ENCODE assay signal across 26 mouse cellular contexts in genomic region chr13:107822198-107822597, GRCm38 (mm10).
"Had no signal": no experiment of that assay in that cellular context is flagged by ENCODE, and none has a peak within 500 bp of the region (broad histone marks: within the 10 kb centered on the region; RNA-seq: fewer than 3 reads in every experiment).

No protein-coding gene starts in this region.

- H3K27me3 ChIP-seq: heart, embryonic 12.5 days; hindbrain, embryonic 13.5 days; hindbrain, embryonic 15.5 days; kidney, embryonic 15.5 days; limb, embryonic 13.5 days; liver, embryonic 13.5 days; liver, embryonic 15.5 days had no signal

- H3K9me3 ChIP-seq: heart, embryonic 12.5 days; hindbrain, embryonic 13.5 days; hindbrain, embryonic 15.5 days; kidney, embryonic 15.5 days; limb, embryonic 13.5 days; liver, embryonic 13.5 days; liver, embryonic 15.5 days had no signal

- ATAC-seq: hindbrain, postnatal 0 days; intestine, embryonic 16.5 days had no signal

- H3K36me3 ChIP-seq: heart, embryonic 12.5 days; hindbrain, embryonic 13.5 days; hindbrain, embryonic 15.5 days; kidney, embryonic 15.5 days; limb, embryonic 13.5 days; liver, embryonic 13.5 days; liver, embryonic 15.5 days had no signal

- H3K9ac ChIP-seq: hindbrain, embryonic 13.5 days; hindbrain, embryonic 15.5 days; kidney, embryonic 15.5 days; limb, embryonic 13.5 days; liver, embryonic 13.5 days; liver, embryonic 15.5 days had no signal

- H3K27ac ChIP-seq: gastrocnemius, adult 2 months; hindbrain, embryonic 13.5 days; hindbrain, embryonic 15.5 days; hindbrain, postnatal 0 days; kidney, embryonic 15.5 days; kidney, postnatal 0 days; limb, embryonic 13.5 days; liver, embryonic 13.5 days; liver, embryonic 15.5 days had no signal

- H3K4me3 ChIP-seq: gastrocnemius, adult 2 months; heart, embryonic 12.5 days; hindbrain, embryonic 13.5 days; hindbrain, embryonic 15.5 days; kidney, embryonic 15.5 days; limb, embryonic 13.5 days; liver, embryonic 13.5 days; liver, embryonic 15.5 days had no signal

- H3K4me1 ChIP-seq: liver, embryonic 13.5 days; liver, embryonic 15.5 days had no signal

- DNase-seq: gastrocnemius, adult 2 months; gastrocnemius, postnatal 10 days; gastrocnemius, postnatal 36 days; heart, adult 18-20 months; heart, postnatal 10 days; heart, postnatal 36 days; kidney, adult 11 months; kidney, adult 2 months; kidney, adult 9 months; kidney, postnatal 14 days; kidney, postnatal 36 days; layer of hippocampus, adult 9-11 months; layer of hippocampus, postnatal 36 days; left cerebral cortex, postnatal 4 days; liver; liver, embryonic 13.5 days had no signal

- H3K4me2 ChIP-seq: heart, embryonic 12.5 days; hindbrain, embryonic 13.5 days; hindbrain, embryonic 15.5 days; kidney, embryonic 15.5 days; limb, embryonic 13.5 days; liver, embryonic 11.5 days; liver, embryonic 13.5 days; liver, embryonic 15.5 days had no signal
